Mouse (Mus musculus): ENCODE measurements around the gene Gm11985.

- TF ChIP-seq POLR2A (IDR thresholded peaks at IDR 0.05; ENCODE audit: insufficient read depth, low read depth, low read length) (no peak), CTCF (IDR thresholded peaks at IDR 0.05; ENCODE audit: insufficient read depth, low read depth, low read length) (no peak)
Observed at GRCm38 (mm10) chr11:7135763-7136162, 52.6 kb downstream of the Gm11985 start.

Measured in olfactory bulb, adult 2 months (tissue).